ENCODE assay signal across 11 mouse cellular contexts in the genomic region with DNA sequence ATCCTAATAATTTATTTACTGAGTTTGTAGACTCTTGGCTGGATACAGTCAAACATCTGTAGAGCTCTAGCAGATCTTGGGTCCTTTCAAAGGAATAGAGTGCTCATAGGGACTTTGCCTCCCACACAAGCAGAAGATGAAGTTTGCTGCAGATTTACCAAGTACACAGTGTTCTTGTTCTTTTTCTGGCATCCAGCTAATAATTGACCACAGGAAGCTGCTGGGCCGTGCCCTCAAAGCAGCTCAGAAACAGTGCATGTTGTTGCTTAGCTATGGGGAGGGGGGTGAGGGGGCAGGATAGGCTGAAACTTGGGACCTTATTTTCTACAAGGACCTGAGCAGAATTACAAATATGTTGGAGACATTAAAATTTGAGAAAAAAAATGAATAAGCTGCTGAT.
A peak's percentile ranks its signal among the peaks of the same experiment; 100 is the strongest.
DNase-seq lines count a peak whose midpoint lies in the region; ATAC-seq lines count a peak whose summit lies in the region.
"Had no signal": no experiment of that assay in that cellular context is flagged by ENCODE, and none has a peak within 500 bp of the region (broad histone marks: within the 10 kb centered on the region; RNA-seq: fewer than 3 reads in every experiment).

No protein-coding gene starts in this region.

- H3K4me2 ChIP-seq in kidney, embryonic 14.5 days (replicated peaks; ENCODE audit: low read depth, low read length): no peak overlapping the region
- H3K4me2 ChIP-seq: neural tube, embryonic 12.5 days had no signal

- H3K4me1 ChIP-seq in kidney, embryonic 14.5 days (ENCODE audit: control insufficient read depth, insufficient read depth, low read length): no peaks in the 10 kb centered on the region
- H3K4me1 ChIP-seq: neural tube, embryonic 12.5 days had no signal

- ATAC-seq in kidney, embryonic 14.5 days (ENCODE audit: low FRiP score, low TSS enrichment): peak; percentile 91; the same call in 1 of the 2 replicates

- no peaks in the 10 kb centered on the region for H3K9me3 ChIP-seq in kidney, embryonic 14.5 days (ENCODE audit: control insufficient read depth, low read length)
- H3K9me3 ChIP-seq: neural tube, embryonic 12.5 days had no signal

- peak; percentile 44 to 77 for DNase-seq in heart, adult 9 months (ENCODE audit: low spot score in 2 of 2)
- no peak for DNase-seq in heart, postnatal 4 days
- DNase-seq in right cerebral cortex, adult 18-20 months: peak; percentile 15
- DNase-seq in right cerebral cortex, postnatal 4 days: no peak
- DNase-seq in thymus, adult 18-20 months: no peak
- DNase-seq in embryo, embryonic 10 days (ENCODE audit: low spot score): no peak
- DNase-seq: cerebellum, adult 11 months; spleen, adult 18-20 months; thymus, postnatal 36 days had no signal

- no peaks in the 10 kb centered on the region for H3K27me3 ChIP-seq in kidney, embryonic 14.5 days (ENCODE audit: control insufficient read depth, insufficient read depth, low read length)
- H3K27me3 ChIP-seq: neural tube, embryonic 12.5 days had no signal

- H3K27ac ChIP-seq in kidney, embryonic 14.5 days (ENCODE audit: low read depth, low read length): no peak overlapping the region
- H3K27ac ChIP-seq: neural tube, embryonic 12.5 days had no signal

- no peak overlapping the region for H3K4me3 ChIP-seq in kidney, embryonic 14.5 days (ENCODE audit: low read length)
- H3K4me3 ChIP-seq: neural tube, embryonic 12.5 days had no signal

- 31% methylated on average over 1 of the region's 1 CpGs for WGBS in kidney, embryonic 14.5 days

- H3K36me3 ChIP-seq in kidney, embryonic 14.5 days (ENCODE audit: control insufficient read depth, insufficient read depth, low read length): no peaks in the 10 kb centered on the region
- H3K36me3 ChIP-seq: neural tube, embryonic 12.5 days had no signal

- H3K9ac ChIP-seq in kidney, embryonic 14.5 days (ENCODE audit: low read depth, low read length): no peak overlapping the region
- H3K9ac ChIP-seq: neural tube, embryonic 12.5 days had no signal

Comparison
In these comparisons a context has a peak if more than half of its experiments do, and no peak if none do; other contexts are left out.
1. DNase-seq: peak in heart, adult 9 months (2 of 2) and right cerebral cortex, adult 18-20 months (single experiment); none in heart, postnatal 4 days (single experiment), right cerebral cortex, postnatal 4 days (single experiment), thymus, adult 18-20 months (0 of 2) and embryo, embryonic 10 days (single experiment).